Mouse (Mus musculus): ENCODE measurements around the gene Nr3c2.

DNA sequence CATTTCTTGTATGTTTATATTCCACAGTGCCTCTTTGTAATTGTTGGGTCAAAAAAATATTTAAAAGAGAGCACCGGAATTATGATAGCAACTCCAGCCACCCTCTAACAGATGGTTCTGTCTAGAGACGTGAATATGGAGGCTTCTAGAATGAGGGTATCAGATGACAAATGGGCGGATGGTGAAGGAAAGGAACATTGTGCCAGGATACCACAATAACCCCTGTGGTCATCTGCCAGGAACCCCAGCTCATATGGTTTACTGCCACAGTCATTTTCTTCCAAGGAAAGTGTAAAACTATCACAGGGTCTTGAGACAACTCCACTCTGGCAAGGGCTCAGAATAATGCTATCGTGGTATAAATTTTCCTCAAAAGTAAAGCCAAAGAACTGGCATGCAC, 289.1 kb downstream of the Nr3c2 start:
- TF ChIP-seq POLR2A (IDR thresholded peaks at IDR 0.05; ENCODE audit: extremely low read depth, insufficient read depth, low read length) = no peak
- TF ChIP-seq CTCF (IDR thresholded peaks at IDR 0.05; ENCODE audit: extremely low read depth, insufficient read depth, low read length) = no peak
